Mouse (Mus musculus): ENCODE results near the gene Cyb5r4. TPM values are rescaled to one million over a fixed set of nuclear protein-coding genes. Genes with fewer than 3 reads are reported as not detected.
"Not testable (repeated sequence)": the region's sequence is repeated elsewhere in the genome, so short reads cannot be mapped to it uniquely, and the experiment has no call there.

Cyb5r4 gene
- polyA plus RNA-seq (2012; ENCODE audit: insufficient read depth, low replicate concordance) = 3.1 and 8.3 TPM in 2 replicates

- H3K36me3 ChIP-seq (replicated peaks; ENCODE audit: low read length) = no peaks in the 10 kb centered on the region
- H3K9me3 ChIP-seq = no peaks in the 10 kb centered on the region
- peaks cover 12% of the 10 kb centered on the region for H3K27me3 ChIP-seq (replicated peaks)
- H3K4me1 ChIP-seq = peaks cover 33% of the 10 kb centered on the region
- peak within 1 kb of the TSS; percentile 97 for H3K4me3 ChIP-seq (replicated peaks)
- TF ChIP-seq FLI1 (IDR thresholded peaks at IDR 0.05; ENCODE audit: low read length) = no peak
These were observed at the start of gene Cyb5r4 for GRCm38 (mm10) chr9:87021778-87022523. Gene Cyb5r4, plus strand, starts transcription at chr9:87022014.

DNA sequence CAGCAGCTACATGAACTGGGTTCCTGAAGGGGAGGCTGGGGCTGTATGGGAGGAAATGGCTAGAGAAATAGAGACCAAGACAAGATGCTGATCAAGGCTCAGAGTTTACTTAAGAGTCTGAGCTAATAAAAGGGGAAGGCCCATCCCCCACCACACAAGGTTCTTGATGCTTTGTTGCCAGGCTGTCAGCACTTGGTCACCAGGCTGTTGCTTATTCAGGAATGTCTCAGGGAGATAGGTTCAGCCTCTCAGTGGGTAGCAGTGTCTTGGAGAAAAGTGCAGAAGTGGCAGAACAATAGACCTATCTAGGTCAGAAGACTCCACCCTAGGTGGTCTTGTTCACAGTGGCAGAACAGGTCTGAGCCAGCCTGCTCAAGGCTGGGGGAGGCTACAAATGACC lies 49.3 kb upstream of the Cyb5r4 start:
- H3K4me1 ChIP-seq; H3K4me3 ChIP-seq (replicated peaks); H3K27me3 ChIP-seq (replicated peaks); H3K9me3 ChIP-seq; H3K36me3 ChIP-seq (replicated peaks; ENCODE audit: low read length): not testable (repeated sequence)

DNA sequence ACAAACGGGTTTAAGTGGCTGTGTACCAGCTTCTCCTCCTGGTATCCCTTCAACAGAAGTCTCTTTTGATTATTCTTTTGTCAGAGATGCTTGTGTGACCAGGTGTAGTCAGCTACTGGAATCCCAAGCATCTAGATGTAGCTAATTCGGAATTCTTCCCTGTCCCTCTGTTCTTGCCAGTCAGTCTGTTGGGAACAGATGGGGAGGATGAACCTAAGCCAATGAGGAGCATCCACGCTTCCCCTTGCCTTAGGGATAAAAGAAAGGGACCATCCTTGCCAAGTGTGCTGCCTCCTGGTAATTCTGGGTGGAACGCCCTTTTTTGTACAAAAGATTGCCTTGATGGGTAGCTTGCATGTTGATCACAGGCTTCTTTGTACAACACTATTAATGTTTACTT lies 48.3 kb upstream of the Cyb5r4 start:
- TF ChIP-seq GATA1 (IDR thresholded peaks at IDR 0.05; ENCODE audit: borderline replicate concordance, low read length) (no peak), FLI1 (IDR thresholded peaks at IDR 0.05; ENCODE audit: low read length) (no peak)
- H3K4me3 ChIP-seq (replicated peaks) = no peak overlapping the region
- H3K4me1 ChIP-seq = no peaks in the 10 kb centered on the region
- no peaks in the 10 kb centered on the region for H3K9me3 ChIP-seq
- no peaks in the 10 kb centered on the region for H3K27me3 ChIP-seq (replicated peaks)
- no peaks in the 10 kb centered on the region for H3K36me3 ChIP-seq (replicated peaks; ENCODE audit: low read length)

GRCm38 (mm10) chr9:86976896-86977295 lies 44.9 kb upstream of the Cyb5r4 start:
- Histone ChIP-seq H3K4me3 (replicated peaks) (no peak overlapping the region), H3K9me3 (no peaks in the 10 kb centered on the region), H3K4me1 (peaks cover 3% of the 10 kb centered on the region; the same call in 1 of the 2 replicates), H3K27me3 (replicated peaks) (peaks cover 6% of the 10 kb centered on the region), H3K36me3 (replicated peaks; ENCODE audit: low read length) (no peaks in the 10 kb centered on the region)
- no peak for TF ChIP-seq GATA1 (IDR thresholded peaks at IDR 0.05; ENCODE audit: borderline replicate concordance, low read length)
- no peak for TF ChIP-seq FLI1 (IDR thresholded peaks at IDR 0.05; ENCODE audit: low read length)

- no peaks in the 10 kb centered on the region for H3K9me3 ChIP-seq
- TF ChIP-seq GATA1 (IDR thresholded peaks at IDR 0.05; ENCODE audit: borderline replicate concordance, low read length) (no peak), FLI1 (IDR thresholded peaks at IDR 0.05; ENCODE audit: low read length) (no peak)
- H3K36me3 ChIP-seq (replicated peaks; ENCODE audit: low read length) = no peaks in the 10 kb centered on the region
- H3K4me3 ChIP-seq (replicated peaks) = no peak overlapping the region
- H3K27me3 ChIP-seq (replicated peaks) = peaks cover 6% of the 10 kb centered on the region
- peaks cover 3% of the 10 kb centered on the region; the same call in 1 of the 2 replicates for H3K4me1 ChIP-seq
These were observed 43.4 kb upstream of the Cyb5r4 start for GRCm38 (mm10) chr9:86978257-86978907.

GRCm38 (mm10) chr9:86980048-86980447 lies 41.8 kb upstream of the Cyb5r4 start:
- Histone ChIP-seq H3K27me3 (replicated peaks) (peaks cover 7% of the 10 kb centered on the region), H3K36me3 (replicated peaks; ENCODE audit: low read length) (no peaks in the 10 kb centered on the region), H3K9me3 (no peaks in the 10 kb centered on the region), H3K4me1 (peaks cover 3% of the 10 kb centered on the region; the same call in 1 of the 2 replicates), H3K4me3 (replicated peaks) (no peak overlapping the region)
- TF ChIP-seq FLI1 (IDR thresholded peaks at IDR 0.05; ENCODE audit: low read length) = no peak
- TF ChIP-seq GATA1 (IDR thresholded peaks at IDR 0.05; ENCODE audit: borderline replicate concordance, low read length) = no peak

GRCm38 (mm10) chr9:86980942-86981341 lies 40.9 kb upstream of the Cyb5r4 start:
- H3K27me3 ChIP-seq (replicated peaks) = peaks cover 7% of the 10 kb centered on the region
- H3K4me3 ChIP-seq (replicated peaks) = no peak overlapping the region
- no peak for TF ChIP-seq FLI1 (IDR thresholded peaks at IDR 0.05; ENCODE audit: low read length)
- TF ChIP-seq GATA1 (IDR thresholded peaks at IDR 0.05; ENCODE audit: borderline replicate concordance, low read length) = no peak
- H3K4me1 ChIP-seq = peaks cover 3% of the 10 kb centered on the region; the same call in 1 of the 2 replicates
- no peaks in the 10 kb centered on the region for H3K9me3 ChIP-seq
- no peaks in the 10 kb centered on the region for H3K36me3 ChIP-seq (replicated peaks; ENCODE audit: low read length)

DNA sequence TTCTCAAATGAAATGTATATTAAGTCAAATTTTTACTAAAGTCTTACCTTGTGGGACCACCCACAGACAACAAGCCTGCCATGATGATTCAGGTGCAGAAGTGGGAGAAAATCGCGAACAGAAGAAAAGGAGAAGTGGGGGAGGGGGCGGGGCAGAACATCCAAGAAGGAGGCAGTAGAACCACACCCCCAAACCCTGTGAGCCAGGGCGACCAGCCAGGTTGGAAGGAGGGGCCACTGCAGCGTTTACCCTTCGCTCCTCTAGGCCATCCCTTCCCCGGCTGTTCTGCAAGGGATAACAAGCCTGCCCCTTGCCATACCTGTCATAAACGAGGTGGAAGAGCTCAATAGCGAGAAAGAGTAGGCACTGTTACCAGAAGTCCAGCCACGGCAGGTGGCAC lies 40.3 kb upstream of the Cyb5r4 start:
- peaks cover 7% of the 10 kb centered on the region for H3K27me3 ChIP-seq (replicated peaks)
- H3K4me3 ChIP-seq (replicated peaks) = no peak overlapping the region
- peaks cover 3% of the 10 kb centered on the region; the same call in 1 of the 2 replicates for H3K4me1 ChIP-seq
- H3K36me3 ChIP-seq (replicated peaks; ENCODE audit: low read length) = no peaks in the 10 kb centered on the region
- no peaks in the 10 kb centered on the region for H3K9me3 ChIP-seq
- TF ChIP-seq FLI1 (IDR thresholded peaks at IDR 0.05; ENCODE audit: low read length) = no peak
- no peak for TF ChIP-seq GATA1 (IDR thresholded peaks at IDR 0.05; ENCODE audit: borderline replicate concordance, low read length)

GRCm38 (mm10) chr9:86984583-86984982 lies 37.2 kb upstream of the Cyb5r4 start:
- Histone ChIP-seq H3K4me1 (peaks cover 3% of the 10 kb centered on the region; the same call in 1 of the 2 replicates), H3K36me3 (replicated peaks; ENCODE audit: low read length) (no peaks in the 10 kb centered on the region), H3K4me3 (replicated peaks) (no peak overlapping the region), H3K27me3 (replicated peaks) (peaks cover 9% of the 10 kb centered on the region), H3K9me3 (no peaks in the 10 kb centered on the region)
- no peak for TF ChIP-seq FLI1 (IDR thresholded peaks at IDR 0.05; ENCODE audit: low read length)
- TF ChIP-seq GATA1 (IDR thresholded peaks at IDR 0.05; ENCODE audit: borderline replicate concordance, low read length) = no peak

GRCm38 (mm10) chr9:86985105-86985504 lies 36.7 kb upstream of the Cyb5r4 start:
- Histone ChIP-seq H3K27me3 (replicated peaks) (peaks cover 8% of the 10 kb centered on the region), H3K36me3 (replicated peaks; ENCODE audit: low read length) (no peaks in the 10 kb centered on the region), H3K9me3 (no peaks in the 10 kb centered on the region), H3K4me1 (peaks cover 3% of the 10 kb centered on the region; the same call in 1 of the 2 replicates), H3K4me3 (replicated peaks) (no peak overlapping the region)
- TF ChIP-seq GATA1 (IDR thresholded peaks at IDR 0.05; ENCODE audit: borderline replicate concordance, low read length) (no peak), FLI1 (IDR thresholded peaks at IDR 0.05; ENCODE audit: low read length) (no peak)

Data from megakaryocyte, embryonic 14.5 days (primary cell).